Mouse (Mus musculus): ENCODE data around the gene Olfr1367. TPM values are rescaled to one million over a fixed set of nuclear protein-coding genes. Genes with fewer than 3 reads are reported as not detected.

Gene Olfr1367
- polyA plus RNA-seq, 2 experiments, result not detected

DNA sequence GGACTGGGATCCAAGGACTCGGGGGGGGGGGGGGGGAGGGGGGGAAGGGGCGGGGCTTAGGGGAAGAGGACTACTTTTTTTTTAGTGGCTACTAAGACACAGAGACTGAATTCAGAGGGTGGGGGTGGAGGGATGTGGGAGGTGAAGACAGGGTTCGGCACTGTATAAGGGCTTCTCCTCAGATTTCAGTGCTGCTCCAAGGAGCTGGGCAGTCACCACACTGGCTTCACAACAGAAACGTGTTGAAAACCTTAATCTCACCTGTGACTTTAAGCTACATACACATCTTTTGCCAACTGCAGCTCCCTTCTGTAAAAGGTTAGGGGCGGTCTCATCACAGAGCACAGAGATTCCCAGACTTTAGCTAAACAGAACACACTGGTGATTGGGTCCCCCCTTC lies 33.9 kb upstream of the Olfr1367 start:
- no peak for ATAC-seq (ENCODE audit: low FRiP score, low read depth)

GRCm38 (mm10) chr13:21313903-21314302 lies 32.8 kb upstream of the Olfr1367 start:
- H3K36me3 ChIP-seq (ENCODE audit: control insufficient read depth, insufficient read depth, low read length), result no peaks in the 10 kb centered on the region
- no peak overlapping the region for H3K4me2 ChIP-seq (replicated peaks; ENCODE audit: low read depth, low read length, severe bottlenecking)
- no peaks in the 10 kb centered on the region for H3K27me3 ChIP-seq (ENCODE audit: control insufficient read depth, insufficient read depth, low read length)
- H3K27ac ChIP-seq (replicated peaks; ENCODE audit: low read depth, low read length), result no peak overlapping the region
- DNase-seq (ENCODE audit: low spot score), result no peak
- no peaks in the 10 kb centered on the region for H3K9me3 ChIP-seq (ENCODE audit: control insufficient read depth, low read length)
- WGBS, result 78% methylated on average over 4 of the region's 4 CpGs
- no peaks in the 10 kb centered on the region for H3K4me1 ChIP-seq (ENCODE audit: control insufficient read depth, insufficient read depth, low read length)
- ATAC-seq (ENCODE audit: low FRiP score, low read depth), result no peak
- H3K9ac ChIP-seq (ENCODE audit: low read depth, low read length, severe bottlenecking), result no peak overlapping the region
- no peak for TF ChIP-seq POLR2A (IDR thresholded peaks at IDR 0.05; ENCODE audit: borderline replicate concordance, extremely low read depth, insufficient read depth, insufficient read length)
- H3K4me3 ChIP-seq (replicated peaks; ENCODE audit: low read length), result no peak overlapping the region

More for the DNA sequence above, 33.9 kb upstream of the Olfr1367 start:
- Histone ChIP-seq H3K4me3 (replicated peaks; ENCODE audit: low read length) (no peak overlapping the region), H3K9me3 (ENCODE audit: control insufficient read depth, low read length) (no peaks in the 10 kb centered on the region), H3K4me2 (replicated peaks; ENCODE audit: low read depth, low read length, severe bottlenecking) (no peak overlapping the region), H3K27me3 (ENCODE audit: control insufficient read depth, insufficient read depth, low read length) (no peaks in the 10 kb centered on the region), H3K9ac (ENCODE audit: low read depth, low read length, severe bottlenecking) (no peak overlapping the region), H3K27ac (replicated peaks; ENCODE audit: low read depth, low read length) (no peak overlapping the region), H3K4me1 (ENCODE audit: control insufficient read depth, insufficient read depth, low read length) (no peaks in the 10 kb centered on the region), H3K36me3 (ENCODE audit: control insufficient read depth, insufficient read depth, low read length) (no peaks in the 10 kb centered on the region)
- TF ChIP-seq POLR2A (IDR thresholded peaks at IDR 0.05; ENCODE audit: borderline replicate concordance, extremely low read depth, insufficient read depth, insufficient read length), result no peak
- WGBS, result 45% methylated on average over 4 of the region's 5 CpGs
- no peak for DNase-seq (ENCODE audit: low spot score)

- H3K9me3 ChIP-seq (ENCODE audit: control insufficient read depth, low read length), result no peaks in the 10 kb centered on the region
- DNase-seq (ENCODE audit: low spot score) (no peak), ATAC-seq (ENCODE audit: low FRiP score, low read depth) (no peak)
- TF ChIP-seq POLR2A (IDR thresholded peaks at IDR 0.05; ENCODE audit: borderline replicate concordance, extremely low read depth, insufficient read depth, insufficient read length), result no peak
- no peak overlapping the region for H3K4me2 ChIP-seq (replicated peaks; ENCODE audit: low read depth, low read length, severe bottlenecking)
- no peaks in the 10 kb centered on the region for H3K27me3 ChIP-seq (ENCODE audit: control insufficient read depth, insufficient read depth, low read length)
- no peak overlapping the region for H3K4me3 ChIP-seq (replicated peaks; ENCODE audit: low read length)
- no peak overlapping the region for H3K27ac ChIP-seq (replicated peaks; ENCODE audit: low read depth, low read length)
- H3K36me3 ChIP-seq (ENCODE audit: control insufficient read depth, insufficient read depth, low read length), result no peaks in the 10 kb centered on the region
- 68% methylated on average over 3 of the region's 3 CpGs for WGBS
- no peaks in the 10 kb centered on the region for H3K4me1 ChIP-seq (ENCODE audit: control insufficient read depth, insufficient read depth, low read length)
- no peak overlapping the region for H3K9ac ChIP-seq (ENCODE audit: low read depth, low read length, severe bottlenecking)
Measured at GRCm38 (mm10) chr13:21320262-21320661, 26.4 kb upstream of the Olfr1367 start.

GRCm38 (mm10) chr13:21321890-21322494 lies 24.7 kb upstream of the Olfr1367 start:
- Histone ChIP-seq H3K27me3 (ENCODE audit: control insufficient read depth, insufficient read depth, low read length) (no peaks in the 10 kb centered on the region), H3K4me3 (replicated peaks; ENCODE audit: low read length) (peak overlapping the region; percentile 28), H3K4me1 (ENCODE audit: control insufficient read depth, insufficient read depth, low read length) (no peaks in the 10 kb centered on the region), H3K27ac (replicated peaks; ENCODE audit: low read depth, low read length) (no peak overlapping the region), H3K4me2 (replicated peaks; ENCODE audit: low read depth, low read length, severe bottlenecking) (peak overlapping the region; percentile 41), H3K36me3 (ENCODE audit: control insufficient read depth, insufficient read depth, low read length) (no peaks in the 10 kb centered on the region), H3K9me3 (ENCODE audit: control insufficient read depth, low read length) (no peaks in the 10 kb centered on the region), H3K9ac (ENCODE audit: low read depth, low read length, severe bottlenecking) (peak overlapping the region; percentile 25; the same call in 1 of the 2 replicates)
- TF ChIP-seq POLR2A (IDR thresholded peaks at IDR 0.05; ENCODE audit: borderline replicate concordance, extremely low read depth, insufficient read depth, insufficient read length), result no peak
- WGBS, result 5% methylated on average over 18 of the region's 18 CpGs
- DNase-seq (ENCODE audit: low spot score), result peak; percentile 6
- no peak for ATAC-seq (ENCODE audit: low FRiP score, low read depth)

GRCm38 (mm10) chr13:21322509-21323375 lies 24.0 kb upstream of the Olfr1367 start:
- H3K36me3 ChIP-seq (ENCODE audit: control insufficient read depth, insufficient read depth, low read length), result no peaks in the 10 kb centered on the region
- 0 out of 2 replicates have a peak overlapping the region, but pooled peaks have one; percentile 25 for H3K9ac ChIP-seq (ENCODE audit: low read depth, low read length, severe bottlenecking)
- peaks cover 2% of the 10 kb centered on the region; the same call in 1 of the 2 replicates for H3K4me1 ChIP-seq (ENCODE audit: control insufficient read depth, insufficient read depth, low read length)
- TF ChIP-seq POLR2A (IDR thresholded peaks at IDR 0.05; ENCODE audit: borderline replicate concordance, extremely low read depth, insufficient read depth, insufficient read length), result no peak
- 18% methylated on average over 18 of the region's 18 CpGs for WGBS
- H3K4me2 ChIP-seq (replicated peaks; ENCODE audit: low read depth, low read length, severe bottlenecking), result peak overlapping the region; percentile 41
- H3K4me3 ChIP-seq (replicated peaks; ENCODE audit: low read length), result peak overlapping the region; percentile 28
- H3K27me3 ChIP-seq (ENCODE audit: control insufficient read depth, insufficient read depth, low read length), result no peaks in the 10 kb centered on the region
- ATAC-seq (ENCODE audit: low FRiP score, low read depth) (no peak), DNase-seq (ENCODE audit: low spot score) (peak; percentile 27)
- H3K9me3 ChIP-seq (ENCODE audit: control insufficient read depth, low read length), result no peaks in the 10 kb centered on the region
- H3K27ac ChIP-seq (replicated peaks; ENCODE audit: low read depth, low read length), result no peak overlapping the region

Measured in limb, embryonic 14.5 days (tissue).